ENCODE assay signal across 8 mouse cellular contexts in genomic region chr1:180904815-180905080, GRCm38 (mm10). TPM values are rescaled to one million over a fixed set of nuclear protein-coding genes. Genes with fewer than 3 reads are reported as not detected.
DNase-seq lines count a peak whose midpoint lies in the region; ATAC-seq and TF ChIP-seq lines count a peak whose summit lies in the region.

No protein-coding gene starts in this region.

- H3K4me2 ChIP-seq in embryonic facial prominence, embryonic 12.5 days (replicated peaks) = peak overlapping the region; percentile 79
- H3K4me2 ChIP-seq in intestine, embryonic 16.5 days (ENCODE audit: low read depth, low read length) = peak overlapping the region; percentile 81
- H3K4me2 ChIP-seq in neural tube, embryonic 12.5 days (replicated peaks) = peak overlapping the region; percentile 90

- H3K36me3 ChIP-seq in embryonic facial prominence, embryonic 12.5 days = peaks cover 33% of the 10 kb centered on the region
- H3K36me3 ChIP-seq in intestine, embryonic 16.5 days (ENCODE audit: control insufficient read depth, insufficient read depth, low read length) = peaks cover 2% of the 10 kb centered on the region; the same call in 1 of the 2 replicates
- H3K36me3 ChIP-seq in neural tube, embryonic 12.5 days = peaks cover 27% of the 10 kb centered on the region

- TF ChIP-seq CTCF in layer of hippocampus, adult 2 months (conservative IDR thresholded peaks at IDR 0.05) = no peak

- ATAC-seq in embryonic facial prominence, embryonic 12.5 days (ENCODE audit: insufficient number of reproducible peaks, insufficient read depth, low FRiP score, low TSS enrichment) = no peak
- no peak for ATAC-seq in intestine, embryonic 16.5 days
- peak; percentile 33; the same call in 1 of the 2 replicates for ATAC-seq in neural tube, embryonic 12.5 days (ENCODE audit: low FRiP score, low read depth)

- peak overlapping the region; percentile 94 for H3K27ac ChIP-seq in layer of hippocampus, adult 2 months
- H3K27ac ChIP-seq in embryonic facial prominence, embryonic 12.5 days = peak overlapping the region; percentile 86
- H3K27ac ChIP-seq in intestine, embryonic 16.5 days (ENCODE audit: low read length) = peak overlapping the region; percentile 80
- no peak overlapping the region for H3K27ac ChIP-seq in neural tube, embryonic 12.5 days

- H3K27me3 ChIP-seq in embryonic facial prominence, embryonic 12.5 days = no peaks in the 10 kb centered on the region
- no peaks in the 10 kb centered on the region for H3K27me3 ChIP-seq in intestine, embryonic 16.5 days (replicated peaks; ENCODE audit: control insufficient read depth, insufficient read depth, low read length)
- H3K27me3 ChIP-seq in neural tube, embryonic 12.5 days (replicated peaks) = no peaks in the 10 kb centered on the region

- H3K9ac ChIP-seq in embryonic facial prominence, embryonic 12.5 days = peak overlapping the region; percentile 96
- H3K9ac ChIP-seq in intestine, embryonic 16.5 days (ENCODE audit: low read depth, low read length) = peak overlapping the region; percentile 91
- peak overlapping the region; percentile 93 for H3K9ac ChIP-seq in neural tube, embryonic 12.5 days

- no peaks in the 10 kb centered on the region for H3K9me3 ChIP-seq in embryonic facial prominence, embryonic 12.5 days
- H3K9me3 ChIP-seq in intestine, embryonic 16.5 days (ENCODE audit: control insufficient read depth, low read length) = no peaks in the 10 kb centered on the region
- no peaks in the 10 kb centered on the region for H3K9me3 ChIP-seq in neural tube, embryonic 12.5 days

- intact Hi-C loops in left cerebral cortex, postnatal 4 days (cut with DNase I) = loop anchor here (5.0 to 10.0 kb wide), 3 partner anchors 68 to 190 kb away; no protein-coding TSS in a partner anchor

- 7% methylated on average over 5 of the region's 5 CpGs for WGBS in embryonic facial prominence, embryonic 12.5 days
- 1% methylated on average over 5 of the region's 5 CpGs for WGBS in intestine, embryonic 16.5 days
- 4% methylated on average over 5 of the region's 5 CpGs for WGBS in neural tube, embryonic 12.5 days

- no peak for DNase-seq in layer of hippocampus, adult 2 months (ENCODE audit: low spot score in 2 of 2)
- no peak for DNase-seq in layer of hippocampus, postnatal 36 days
- DNase-seq in left cerebral cortex, postnatal 4 days = no peak
- DNase-seq in adrenal gland, adult 18-20 months (ENCODE audit: low spot score in 2 of 2) = no peak
- DNase-seq in cerebellum, adult 18-20 months = no peak

- peak overlapping the region; percentile 76 for H3K4me3 ChIP-seq in layer of hippocampus, adult 2 months
- peak overlapping the region; percentile 89 for H3K4me3 ChIP-seq in embryonic facial prominence, embryonic 12.5 days
- peak overlapping the region; percentile 84 for H3K4me3 ChIP-seq in intestine, embryonic 16.5 days (ENCODE audit: low read length)
- H3K4me3 ChIP-seq in neural tube, embryonic 12.5 days = peak overlapping the region; percentile 79

- H3K4me1 ChIP-seq in embryonic facial prominence, embryonic 12.5 days = peaks cover 18% of the 10 kb centered on the region
- peaks cover 8% of the 10 kb centered on the region for H3K4me1 ChIP-seq in intestine, embryonic 16.5 days (ENCODE audit: control insufficient read depth, insufficient read depth, low read length)
- peaks cover 18% of the 10 kb centered on the region for H3K4me1 ChIP-seq in neural tube, embryonic 12.5 days

RNA-seq across cellular contexts. Expression of gene Pycr2, which starts 0.7 kb away (rescaled TPM):
- total RNA-seq in layer of hippocampus, adult 2 months (2021) = 10 to 100 TPM; 42.9 to 44.9 TPM
- 10 to 100 TPM; 40.4 to 43.2 TPM for total RNA-seq in layer of hippocampus, postnatal 36 days (2021)
- polyA plus RNA-seq in embryonic facial prominence, embryonic 12.5 days (2016; fragmentation: Nextera tagmentation; extraction: Ambion mirVana) = 110 and 112 TPM in 2 replicates
- 63.8 and 73.2 TPM in 2 replicates for polyA plus RNA-seq in intestine, embryonic 16.5 days (2015; fragmentation: Nextera tagmentation; extraction: Ambion mirVana)
- polyA plus RNA-seq in neural tube, embryonic 12.5 days (2016; fragmentation: Nextera tagmentation; extraction: Ambion mirVana) = 93.9 and 94.6 TPM in 2 replicates
- total RNA-seq in left cerebral cortex, postnatal 4 days (2021) = 10 to 100 TPM; 28.6 to 31.6 TPM
- 10 to 100 TPM; 30.3 to 34.3 TPM for total RNA-seq in adrenal gland, adult 18-20 months (2021)

RNA-seq across cellular contexts. Expression of gene Lefty2, which starts 11.8 kb away (rescaled TPM):
- 1 to 10 TPM; 1.4 to 2.0 TPM for total RNA-seq in layer of hippocampus, adult 2 months (2021)
- 1 to 10 TPM; 1.3 to 1.4 TPM for total RNA-seq in layer of hippocampus, postnatal 36 days (2021)
- 0.22 and 0.67 TPM in 2 replicates for polyA plus RNA-seq in embryonic facial prominence, embryonic 12.5 days (2016; fragmentation: Nextera tagmentation; extraction: Ambion mirVana)
- 0.05 TPM in 1 of 2 replicates, not detected in the other for polyA plus RNA-seq in intestine, embryonic 16.5 days (2015; fragmentation: Nextera tagmentation; extraction: Ambion mirVana)
- polyA plus RNA-seq in neural tube, embryonic 12.5 days (2016; fragmentation: Nextera tagmentation; extraction: Ambion mirVana) = not detected in 2 replicates
- total RNA-seq in left cerebral cortex, postnatal 4 days (2021) = 10 to 100 TPM in 1 of 2 experiments, 1 to 10 TPM in 1; 9.9 to 14.0 TPM
- total RNA-seq in adrenal gland, adult 18-20 months (2021) = under 1 TPM; 0.32 to 0.73 TPM

RNA-seq across cellular contexts. Expression of gene Lefty1, which starts 30.1 kb away (rescaled TPM):
- total RNA-seq in layer of hippocampus, adult 2 months (2021) = 10 to 100 TPM; 11.4 to 12.9 TPM
- 10 to 100 TPM; 11.8 to 13.9 TPM for total RNA-seq in layer of hippocampus, postnatal 36 days (2021)
- 1.2 and 2.4 TPM in 2 replicates for polyA plus RNA-seq in embryonic facial prominence, embryonic 12.5 days (2016; fragmentation: Nextera tagmentation; extraction: Ambion mirVana)
- polyA plus RNA-seq in intestine, embryonic 16.5 days (2015; fragmentation: Nextera tagmentation; extraction: Ambion mirVana) = 1.8 and 2.0 TPM in 2 replicates
- polyA plus RNA-seq in neural tube, embryonic 12.5 days (2016; fragmentation: Nextera tagmentation; extraction: Ambion mirVana) = 0.28 and 0.46 TPM in 2 replicates
- 1 to 10 TPM; 2.9 to 3.4 TPM for total RNA-seq in left cerebral cortex, postnatal 4 days (2021)
- 1 to 10 TPM; 3.3 to 5.7 TPM for total RNA-seq in adrenal gland, adult 18-20 months (2021)

RNA-seq across cellular contexts. Expression of gene Tmem63a, which starts 37.4 kb away (rescaled TPM):
- total RNA-seq in layer of hippocampus, adult 2 months (2021) = 10 to 100 TPM; 20.4 to 23.8 TPM
- 10 to 100 TPM; 18.1 to 19.6 TPM for total RNA-seq in layer of hippocampus, postnatal 36 days (2021)
- polyA plus RNA-seq in embryonic facial prominence, embryonic 12.5 days (2016; fragmentation: Nextera tagmentation; extraction: Ambion mirVana) = 8.8 and 8.9 TPM in 2 replicates
- polyA plus RNA-seq in intestine, embryonic 16.5 days (2015; fragmentation: Nextera tagmentation; extraction: Ambion mirVana) = 14.9 and 16.2 TPM in 2 replicates
- 3.2 and 3.9 TPM in 2 replicates for polyA plus RNA-seq in neural tube, embryonic 12.5 days (2016; fragmentation: Nextera tagmentation; extraction: Ambion mirVana)
- total RNA-seq in left cerebral cortex, postnatal 4 days (2021) = 1 to 10 TPM; 1.8 to 3.3 TPM
- total RNA-seq in adrenal gland, adult 18-20 months (2021) = 10 to 100 TPM; 44.7 to 77.9 TPM

RNA-seq across cellular contexts. Expression of gene Sde2, which starts 53.8 kb away (rescaled TPM):
- 10 to 100 TPM; 22.9 TPM for total RNA-seq in layer of hippocampus, adult 2 months (2021)
- total RNA-seq in layer of hippocampus, postnatal 36 days (2021) = 10 to 100 TPM; 23.6 to 24.0 TPM
- polyA plus RNA-seq in embryonic facial prominence, embryonic 12.5 days (2016; fragmentation: Nextera tagmentation; extraction: Ambion mirVana) = 41.6 and 47.0 TPM in 2 replicates
- 28.3 and 30.8 TPM in 2 replicates for polyA plus RNA-seq in intestine, embryonic 16.5 days (2015; fragmentation: Nextera tagmentation; extraction: Ambion mirVana)
- 37.6 and 40.5 TPM in 2 replicates for polyA plus RNA-seq in neural tube, embryonic 12.5 days (2016; fragmentation: Nextera tagmentation; extraction: Ambion mirVana)
- total RNA-seq in left cerebral cortex, postnatal 4 days (2021) = 10 to 100 TPM; 28.4 to 29.0 TPM
- total RNA-seq in adrenal gland, adult 18-20 months (2021) = 10 to 100 TPM; 21.5 to 22.9 TPM
